Mouse (Mus musculus) neutrophil, adult 65 days (primary cell): Measurements from ENCODE around the gene Scgb1c1. TPM values are rescaled to one million over a fixed set of nuclear protein-coding genes. Genes with fewer than 3 reads are reported as not detected.

Experiments used
- total RNA-seq: library from RNA; stranded (reverse); gene quantifications from 2 replicates; pipeline ENCODE4 v1.2.4, GENCODE M21; 2023

Scgb1c1 gene
- not detected in 2 replicates for total RNA-seq

DNA sequence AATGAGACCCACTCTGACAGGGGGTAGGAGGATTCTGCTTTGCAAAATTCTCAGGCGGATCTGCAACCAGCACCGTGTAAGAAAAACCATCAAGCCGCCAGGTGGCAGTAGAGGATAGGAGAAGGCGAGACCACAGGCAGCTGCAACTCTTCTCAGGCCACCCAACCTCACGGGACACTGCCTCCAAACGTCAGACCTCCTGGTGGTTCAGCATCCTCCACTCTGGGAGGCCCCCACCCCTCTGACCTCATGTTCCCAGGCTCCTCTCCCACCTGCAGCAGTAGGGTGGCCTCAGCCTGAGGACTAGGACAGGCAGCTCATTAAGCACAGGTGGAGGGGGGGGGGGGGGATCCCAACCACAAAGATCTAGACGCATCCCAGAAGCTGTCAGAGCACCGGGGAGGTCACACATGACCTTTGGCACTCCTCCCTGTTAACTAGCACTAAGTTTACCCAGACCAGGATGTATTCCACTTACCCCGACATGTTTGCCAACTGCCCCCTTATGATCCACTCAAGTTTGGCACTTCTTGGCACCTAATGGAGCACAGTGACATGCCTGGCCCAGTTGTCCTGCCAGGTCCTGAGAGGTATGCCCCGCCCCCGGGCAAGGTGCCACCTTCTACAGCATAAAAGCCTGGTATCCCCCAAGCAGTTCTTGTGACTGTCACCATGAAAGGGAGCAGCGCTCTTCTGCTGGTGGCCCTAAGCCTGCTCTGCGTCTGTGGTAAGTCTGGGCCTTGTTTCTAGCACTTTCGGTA is at the start of gene Scgb1c1:
Gene Scgb1c1, plus strand, starts transcription at position 643 of the 761 bp plus-strand sequence.

DNA sequence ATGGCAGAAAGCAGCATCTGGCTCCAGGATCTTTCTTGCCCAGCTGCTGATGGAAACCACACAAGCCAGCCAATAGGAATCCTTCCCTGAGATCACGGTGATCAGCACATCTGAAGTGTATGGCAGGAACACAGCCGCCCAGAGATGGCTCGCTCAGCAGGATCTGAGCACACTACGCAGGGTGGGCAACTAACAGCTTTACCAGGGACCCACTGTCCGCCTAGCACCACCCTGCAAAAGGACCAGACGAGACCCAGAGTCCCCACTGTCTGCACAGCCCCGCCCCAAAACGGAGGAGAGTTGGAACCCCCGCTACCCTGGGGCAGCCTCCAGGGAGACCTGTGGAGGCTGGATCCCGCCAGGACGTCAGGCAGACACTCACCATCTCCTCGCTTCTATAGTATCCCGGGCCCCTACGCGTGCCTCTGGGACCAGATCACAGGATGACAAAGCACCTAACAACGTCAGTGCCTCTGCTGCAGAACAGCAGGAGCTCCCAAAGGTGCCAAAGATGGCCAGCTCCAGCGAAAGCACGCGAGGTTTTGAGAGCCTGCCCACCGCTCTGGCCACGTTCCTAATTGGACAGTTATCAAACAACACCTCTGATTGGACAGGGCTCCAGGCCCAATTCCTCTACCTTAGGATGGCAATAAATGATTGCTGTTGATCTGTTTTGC is 23.6 kb upstream of the Scgb1c1 start, which contains the start of gene Zfp941:
Gene Zfp941, minus strand, starts transcription at position 526 of the 677 bp plus-strand sequence.

DNA sequence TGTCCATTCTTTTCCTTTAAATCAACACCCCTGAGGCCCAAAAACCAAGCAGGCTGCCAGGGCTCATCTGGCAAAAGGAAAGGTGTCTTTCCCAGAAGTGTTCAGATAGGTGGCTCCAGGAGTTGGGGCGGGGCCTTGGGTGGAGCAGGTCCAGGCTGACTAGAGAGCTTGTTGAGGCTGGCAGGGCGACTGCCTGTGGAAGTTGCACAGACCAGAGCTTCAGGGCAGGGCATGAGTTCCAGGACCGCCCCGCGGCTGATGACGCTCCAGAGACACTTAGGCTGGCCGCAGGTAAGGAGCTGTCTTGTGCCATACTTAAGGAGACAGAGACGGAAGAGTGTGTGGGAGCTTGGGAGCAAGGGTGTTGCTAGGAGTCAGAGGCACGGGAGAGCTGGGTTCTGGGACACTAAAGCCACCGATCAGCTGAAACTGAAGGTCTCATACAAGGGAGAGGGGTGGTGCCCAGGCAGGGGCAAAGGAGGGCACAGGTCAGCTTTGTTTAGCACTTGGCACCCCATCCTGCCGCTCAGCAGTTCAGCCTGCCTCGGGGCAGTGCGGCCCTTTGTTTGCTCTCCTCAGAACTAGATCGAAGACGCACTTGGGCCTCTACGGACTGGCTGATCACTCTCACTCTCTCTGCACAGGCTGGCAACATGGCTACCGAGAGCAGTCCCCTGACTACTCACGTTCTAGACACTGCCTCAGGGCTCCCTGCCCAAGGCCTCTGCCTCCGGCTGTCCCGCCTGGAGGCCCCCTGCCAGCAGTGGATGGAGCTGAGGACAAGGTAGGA is 10.2 kb upstream of the Scgb1c1 start, which contains the start of gene Urah:
Gene Urah, plus strand, starts transcription at position 51 of the 790 bp plus-strand sequence.

GRCm38 (mm10) chr7:140847755-140848580 is 2.6 kb downstream of the Scgb1c1 start, which contains the start of gene Odf3:
Gene Odf3, plus strand, starts transcription at chr7:140847805.

DNA sequence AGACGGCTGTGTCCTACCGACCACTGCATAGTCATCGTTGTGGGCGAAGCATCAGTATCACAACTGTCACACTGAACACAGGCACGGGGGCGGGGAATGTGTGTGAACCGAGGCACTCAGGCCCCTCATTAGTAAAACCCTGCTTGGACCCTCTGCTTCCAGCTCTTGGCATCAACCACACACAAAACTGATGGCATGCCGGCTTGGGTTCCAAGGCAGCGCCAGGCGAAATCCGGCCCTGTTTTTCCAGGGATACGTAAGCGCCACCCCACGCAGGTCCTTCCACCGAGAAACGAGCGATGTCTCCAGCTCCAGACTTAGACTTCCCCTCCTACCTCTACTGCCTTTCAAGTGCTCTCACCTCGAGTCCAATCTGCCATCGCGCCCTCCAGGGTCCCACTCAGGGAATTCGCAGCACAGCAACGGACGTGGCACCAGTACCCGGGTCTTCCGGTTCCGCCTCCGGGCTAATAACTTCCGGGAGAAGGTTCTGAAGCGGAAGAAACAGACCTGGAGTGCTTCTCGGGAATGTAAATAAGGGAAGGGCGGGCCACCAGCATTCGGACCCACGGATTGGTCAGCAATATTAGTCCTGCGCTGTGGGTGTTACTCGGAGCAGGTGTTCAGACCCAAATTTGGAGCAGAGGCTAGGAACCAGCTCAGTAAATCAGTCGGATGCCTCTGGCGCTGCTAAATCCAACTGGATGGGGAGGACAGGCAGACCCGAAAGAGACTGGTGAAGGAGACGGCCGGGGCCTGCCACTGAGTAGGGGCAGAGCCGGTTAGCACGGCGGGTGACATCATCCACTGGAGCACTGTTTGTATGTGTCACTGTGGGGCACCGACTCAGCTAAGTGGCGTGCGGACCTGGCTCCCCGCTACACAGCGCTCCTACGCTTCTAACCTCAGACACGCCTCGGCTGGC is 10.8 kb downstream of the Scgb1c1 start, which contains the start of gene Gm45785:
Gene Gm45785, minus strand, starts transcription at position 472 of the 925 bp plus-strand sequence.

GRCm38 (mm10) chr7:140856785-140857549 is 11.6 kb downstream of the Scgb1c1 start, which contains the start of gene Ric8a:
Gene Ric8a, plus strand, starts transcription at chr7:140856957.

DNA sequence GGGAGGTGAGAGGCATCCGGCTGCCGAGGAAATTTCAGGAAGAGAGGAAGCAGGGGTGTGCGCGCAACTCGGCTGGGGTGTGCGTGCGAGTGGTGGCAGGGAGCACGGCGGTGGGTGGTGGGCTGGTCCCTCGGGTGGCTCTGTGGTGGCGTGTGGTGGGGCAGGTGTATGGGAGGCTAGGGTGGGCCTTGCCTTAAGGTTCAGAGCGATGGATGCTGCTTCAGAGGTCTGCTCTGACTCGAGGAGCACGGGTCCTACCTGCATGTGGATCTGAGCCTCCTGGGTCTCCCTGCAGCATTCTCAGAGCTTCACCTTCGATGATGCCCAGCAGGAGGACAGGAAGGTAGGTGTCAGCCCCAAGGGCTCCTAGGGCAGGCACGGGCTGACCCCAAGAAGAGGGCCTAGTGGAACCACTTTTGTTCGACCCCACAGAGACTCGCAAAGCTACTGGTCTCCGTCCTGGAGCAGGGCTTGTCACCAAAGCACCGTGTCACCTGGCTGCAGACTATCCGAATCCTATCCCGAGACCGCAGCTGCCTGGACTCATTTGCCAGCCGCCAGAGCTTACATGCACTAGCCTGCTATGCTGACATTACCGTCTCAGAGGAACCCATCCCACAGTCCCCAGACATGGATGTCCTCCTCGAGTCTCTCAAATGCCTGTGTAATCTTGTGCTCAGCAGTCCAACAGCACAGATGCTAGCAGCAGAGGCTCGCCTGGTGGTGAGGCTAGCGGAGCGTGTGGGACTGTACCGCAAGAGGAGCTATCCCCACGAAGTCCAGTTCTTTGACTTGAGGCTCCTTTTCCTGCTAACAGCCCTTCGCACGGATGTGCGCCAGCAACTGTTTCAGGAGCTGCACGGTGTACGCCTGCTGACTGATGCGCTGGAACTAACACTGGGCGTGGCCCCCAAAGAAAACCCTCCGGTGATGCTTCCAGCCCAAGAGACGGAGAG is 12.5 kb downstream of the Scgb1c1 start, which contains the start of gene Bet1l:
Gene Bet1l, minus strand, starts transcription at position 28 of the 956 bp plus-strand sequence.

DNA sequence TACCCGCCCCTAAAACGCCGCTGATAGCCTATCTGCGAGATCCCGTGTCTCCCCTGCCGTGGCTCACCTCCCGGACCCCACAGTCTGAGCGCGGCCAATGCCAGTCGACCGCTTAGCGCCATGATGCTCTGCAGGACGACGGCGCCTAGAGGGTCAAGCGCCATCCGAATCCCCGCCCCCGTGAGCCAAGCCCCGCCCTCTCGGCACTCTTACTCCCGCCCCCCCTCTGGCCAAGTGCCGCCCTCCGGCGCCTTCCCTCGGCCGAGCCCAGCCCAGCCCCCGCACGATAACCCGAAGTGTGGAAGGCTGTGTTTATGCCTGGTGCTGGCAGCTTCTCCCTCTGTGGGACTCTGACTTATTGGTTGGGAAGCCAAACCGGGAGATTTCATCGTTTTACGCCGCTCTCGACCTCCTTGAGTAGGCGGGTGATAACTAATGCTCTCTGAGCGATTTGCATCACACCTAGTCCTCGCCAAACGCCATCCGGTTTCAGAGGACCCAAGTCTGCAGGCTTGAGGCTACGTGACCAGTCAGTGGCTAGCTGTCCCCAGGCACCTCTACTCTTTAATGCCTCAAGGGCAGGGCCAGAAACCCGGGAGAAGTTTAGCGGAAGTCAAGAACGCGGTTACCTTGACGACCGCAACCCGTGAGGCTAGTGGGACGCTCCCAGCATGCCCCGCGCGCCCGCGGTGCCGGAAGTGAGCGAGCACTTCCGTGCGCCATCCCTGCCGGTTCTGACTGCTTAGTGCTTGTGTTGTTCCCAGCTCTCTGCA is 36.5 kb downstream of the Scgb1c1 start, which contains the start of the genes Psmd13 and Sirt3:
Gene Psmd13, plus strand, starts transcription at position 273 of the 773 bp plus-strand sequence.
Gene Sirt3, minus strand, starts transcription at position 614 of the 773 bp plus-strand sequence.

Other genes with a start within 250 kb of the Scgb1c1 start
- gene Olfr46, start 244.3 kb upstream of the Scgb1c1 start, total RNA-seq, result 0.06 TPM in 1 of 2 replicates, not detected in the other
- not detected in 2 replicates for gene Olfr61, start 216.6 kb upstream of the Scgb1c1 start, total RNA-seq
- gene Olfr53, start 199.1 kb upstream of the Scgb1c1 start, total RNA-seq, result not detected in 2 replicates
- not detected in 2 replicates for gene Olfr539, start 185.6 kb upstream of the Scgb1c1 start, total RNA-seq
- gene Olfr45, start 163.6 kb upstream of the Scgb1c1 start, total RNA-seq, result 0.13 TPM in 1 of 2 replicates, not detected in the other
- not detected in 2 replicates for gene Olfr541, start 148.3 kb upstream of the Scgb1c1 start, total RNA-seq
- gene Cyp2e1, start 81.8 kb upstream of the Scgb1c1 start, total RNA-seq, result not detected in 2 replicates
- not detected in 2 replicates for gene Syce1, start 57.7 kb upstream of the Scgb1c1 start, total RNA-seq
- gene Zfp941, start 23.4 kb upstream of the Scgb1c1 start, total RNA-seq, result not detected in 2 replicates
- not detected in 2 replicates for gene Urah, start 10.5 kb upstream of the Scgb1c1 start, total RNA-seq
- not detected in 2 replicates for gene Odf3, start 2.3 kb downstream of the Scgb1c1 start, total RNA-seq
- gene Gm45785, start 10.8 kb downstream of the Scgb1c1 start, total RNA-seq, result not detected in 2 replicates
- 98.6 and 113 TPM in 2 replicates for gene Ric8a, start 11.4 kb downstream of the Scgb1c1 start, total RNA-seq
- 21.7 and 27.0 TPM in 2 replicates for gene Bet1l, start 12.0 kb downstream of the Scgb1c1 start, total RNA-seq
- gene Psmd13, start 36.4 kb downstream of the Scgb1c1 start, total RNA-seq, result 110 and 137 TPM in 2 replicates
- 7.0 and 7.2 TPM in 2 replicates for gene Sirt3, start 36.8 kb downstream of the Scgb1c1 start, total RNA-seq
- gene Cox8b, start 54.9 kb downstream of the Scgb1c1 start, total RNA-seq, result not detected in 2 replicates
- not detected in 2 replicates for gene Nlrp6, start 75.4 kb downstream of the Scgb1c1 start, total RNA-seq
- 19.6 and 25.0 TPM in 2 replicates for gene Pgghg, start 95.8 kb downstream of the Scgb1c1 start, total RNA-seq
- 0.73 and 1.7 TPM in 2 replicates for gene Ifitm5, start 104.7 kb downstream of the Scgb1c1 start, total RNA-seq
- gene Gm45717, start 110.4 kb downstream of the Scgb1c1 start, total RNA-seq, result not detected in 2 replicates
- 357 and 529 TPM in 2 replicates for gene Ifitm2, start 110.4 kb downstream of the Scgb1c1 start, total RNA-seq
- 416 and 495 TPM in 2 replicates for gene Ifitm1, start 121.7 kb downstream of the Scgb1c1 start, total RNA-seq
- gene Ifitm3, start 165.2 kb downstream of the Scgb1c1 start, total RNA-seq, result 381 and 488 TPM in 2 replicates
- gene Ifitm6, start 172.4 kb downstream of the Scgb1c1 start, total RNA-seq, result 593 and 1,068 TPM in 2 replicates
- gene Gm17387, start 183.6 kb downstream of the Scgb1c1 start, total RNA-seq, result not detected in 2 replicates
- 0.34 and 0.82 TPM in 2 replicates for gene B4galnt4, start 215.6 kb downstream of the Scgb1c1 start, total RNA-seq
- 2.4 and 2.6 TPM in 2 replicates for gene Pkp3, start 232.7 kb downstream of the Scgb1c1 start, total RNA-seq